Mouse (Mus musculus): ENCODE results near the gene Wdr1.

DNA sequence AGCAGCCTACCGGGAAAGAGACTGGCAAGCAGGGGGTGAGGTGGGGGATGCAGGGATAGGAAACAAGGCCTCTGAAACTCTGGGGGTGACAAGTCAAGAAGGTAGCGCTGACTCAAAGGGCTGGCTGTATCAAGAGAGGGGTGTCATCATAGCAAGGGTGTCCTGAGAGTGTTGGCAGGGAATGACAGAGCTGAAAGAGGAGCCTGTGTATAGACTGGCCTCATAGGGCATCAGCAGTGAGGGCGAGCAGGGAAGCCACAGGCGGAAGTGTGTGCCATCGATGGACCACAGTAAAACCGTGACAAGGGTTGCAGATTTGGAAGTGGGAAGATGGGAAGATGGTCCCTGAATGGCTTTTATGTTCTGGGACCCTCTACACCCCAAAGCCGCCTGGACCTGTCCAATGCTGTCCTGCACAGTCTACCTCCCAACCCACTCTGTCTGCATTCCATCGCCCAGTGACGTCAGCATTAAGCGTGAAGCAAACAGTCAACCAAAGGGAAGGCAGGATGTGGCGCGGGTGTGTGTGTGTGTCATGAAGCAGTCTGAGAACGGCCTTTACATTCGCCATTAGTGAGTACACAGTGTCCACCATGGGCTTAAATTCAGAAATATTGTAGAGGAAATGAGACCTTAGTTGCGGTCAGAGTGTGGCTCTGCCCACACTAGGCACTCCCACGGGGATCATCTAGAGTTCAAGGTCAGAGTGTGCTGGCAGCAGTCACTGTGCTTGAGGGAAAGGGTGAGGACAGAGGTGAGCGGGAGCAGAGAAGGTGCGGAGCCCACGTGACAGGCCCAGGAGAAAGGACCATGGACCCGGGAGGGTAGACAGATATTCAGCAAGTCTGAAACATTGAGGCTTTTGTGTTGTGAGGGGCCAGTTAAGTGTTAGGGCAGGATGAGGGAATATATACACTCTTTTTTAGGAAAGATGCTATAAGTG, 74.1 kb downstream of the Wdr1 start:
- TF ChIP-seq GATA1 (IDR thresholded peaks at IDR 0.05; ENCODE audit: borderline replicate concordance, low read length) (no peak), POLR2AphosphoS5 (IDR thresholded peaks at IDR 0.05; ENCODE audit: insufficient replicate concordance, low read depth, low read length) (no peak)
